Mouse (Mus musculus) liver, adult 2 months (tissue): Measurements from ENCODE around the gene Lst1. TPM values are rescaled to one million over a fixed set of nuclear protein-coding genes. Genes with fewer than 3 reads are reported as not detected.

ENCODE experiments used
- DNase-seq: peaks from one replicate; pipeline ENCODE4 v3.0.0-alpha.2; 2011; ENCODE audit warnings: low read depth, low spot score; ENCODE audit errors: extremely low read depth
- H3K27ac ChIP-seq: fragments of 200-500 bp; replicated peaks from 2 replicates; pipeline ENCODE4 v1.5.1; 2012; ENCODE audit warnings: low read depth, mild to moderate bottlenecking, control low read depth, inconsistent platforms, low read length; ENCODE audit not compliant: insufficient read depth
- H3K27me3 ChIP-seq: fragments of 200-500 bp; 2 replicates; pipeline ENCODE4 v1.6.1; 2012; ENCODE audit warnings: mild to moderate bottlenecking, moderate library complexity, low read length, inconsistent platforms; ENCODE audit not compliant: control insufficient read depth, insufficient read depth
- H3K36me3 ChIP-seq: fragments of 200-500 bp; 2 replicates; pipeline ENCODE4 v1.6.1; 2012; ENCODE audit warnings: low read length, inconsistent platforms; ENCODE audit not compliant: control insufficient read depth, insufficient read depth
- H3K4me1 ChIP-seq: fragments of 200-500 bp; 2 replicates; pipeline ENCODE4 v1.6.1; 2011; ENCODE audit warnings: low read length; ENCODE audit not compliant: control insufficient read depth, insufficient read depth
- H3K4me3 ChIP-seq: fragments of 200-500 bp; 2 replicates; pipeline ENCODE4 v1.5.1; 2011; ENCODE audit warnings: low read depth, mild to moderate bottlenecking, control low read depth, low read length, moderate library complexity; ENCODE audit not compliant: insufficient read depth
- H3K79me2 ChIP-seq: fragments of 200-500 bp; 2 replicates; pipeline ENCODE4 v1.6.1; 2012; ENCODE audit warnings: inconsistent platforms, mild to moderate bottlenecking, low read length, moderate library complexity; ENCODE audit not compliant: control insufficient read depth, insufficient read depth
- H3K9ac ChIP-seq: fragments of 200-500 bp; 2 replicates; pipeline ENCODE4 v1.6.1; 2012; ENCODE audit warnings: low read depth, mild to moderate bottlenecking, control low read depth, inconsistent platforms, low read length
- CTCF ChIP-seq: fragments of 200-500 bp; IDR thresholded peaks from 2 replicates; pipeline ENCODE4 v1.5.1; 2011; ENCODE audit warnings: low read depth, low read length, control low read depth
- POLR2A ChIP-seq: fragments of 200-500 bp; IDR thresholded peaks from 2 replicates; pipeline ENCODE4 v1.6.1; 2011; ENCODE audit warnings: low read length, control low read depth; ENCODE audit not compliant: insufficient read depth; ENCODE audit errors: extremely low read depth
- WGBS: fragments of 180-500 bp; shearing (Covaris S2); methylation state at CpG from one replicate; pipeline ENCODE4 v1.1.7; 2018; 5-methylcytosine and 5-hydroxymethylcytosine counted together
- polyA plus RNA-seq: library from polyadenylated mRNA; depleted of rRNA; stranded (reverse); fragments of >200 nt; gene quantifications from 2 replicates; pipeline ENCODE4 v1.2.3, GENCODE M21; 2012
- total RNA-seq: library from RNA; depleted of rRNA; stranded (reverse); fragments of >200 nt; gene quantifications from 2 replicates; pipeline ENCODE4 v1.2.3, GENCODE M21; 2014

Gene Lst1
- total and polyA plus RNA-seq, 2 experiments = 10.2 to 11.8 TPM

DNA sequence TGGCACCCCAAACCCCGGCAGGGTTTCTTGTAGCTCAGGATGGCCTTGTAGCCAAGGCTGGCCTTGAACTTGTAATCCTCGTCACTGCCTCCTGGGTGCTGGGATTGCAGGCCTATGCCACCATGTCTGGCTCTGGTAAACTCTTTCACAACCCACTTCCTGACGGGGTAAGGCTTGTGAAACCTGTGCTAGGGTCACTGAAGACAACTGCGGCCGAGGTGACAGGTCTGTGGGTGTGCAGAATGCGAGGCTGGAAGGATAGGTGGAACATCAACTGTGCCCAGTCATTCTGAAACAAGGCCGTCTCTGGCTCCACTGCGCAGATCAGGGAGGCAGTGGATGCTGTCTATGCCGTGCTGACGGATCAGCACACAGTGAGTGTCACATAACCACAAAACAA is 42.8 kb upstream of the Lst1 start:
- Histone ChIP-seq H3K36me3 (peaks cover 5% of the 10 kb centered on the region; the same call in 1 of the 2 replicates), H3K4me1 (peaks cover 4% of the 10 kb centered on the region; the same call in 1 of the 2 replicates), H3K9ac (no peak overlapping the region), H3K79me2 (peaks cover 25% of the 10 kb centered on the region; the same call in 1 of the 2 replicates), H3K27me3 (no peaks in the 10 kb centered on the region), H3K4me3 (no peak overlapping the region), H3K27ac (no peak overlapping the region)
- DNase-seq = peak; percentile 45
- no peak for TF ChIP-seq POLR2A
- WGBS = 55% methylated on average over 10 of the region's 10 CpGs

GRCm38 (mm10) chr17:35226561-35227046 is 38.4 kb upstream of the Lst1 start:
- H3K27ac ChIP-seq = no peak overlapping the region
- peaks cover 18% of the 10 kb centered on the region; the same call in 1 of the 2 replicates for H3K79me2 ChIP-seq
- H3K4me3 ChIP-seq = no peak overlapping the region
- 83% methylated on average over 14 of the region's 14 CpGs for WGBS
- peaks cover 3% of the 10 kb centered on the region; the same call in 1 of the 2 replicates for H3K4me1 ChIP-seq
- no peak for DNase-seq
- H3K9ac ChIP-seq = no peak overlapping the region
- TF ChIP-seq CTCF (no peak), POLR2A (no peak)
- H3K27me3 ChIP-seq = no peaks in the 10 kb centered on the region
- H3K36me3 ChIP-seq = peaks cover 5% of the 10 kb centered on the region; the same call in 1 of the 2 replicates

- Histone ChIP-seq H3K79me2 (peaks cover 9% of the 10 kb centered on the region; the same call in 1 of the 2 replicates), H3K4me3 (no peak overlapping the region), H3K9ac (no peak overlapping the region), H3K4me1 (peaks cover 3% of the 10 kb centered on the region; the same call in 1 of the 2 replicates), H3K27ac (no peak overlapping the region), H3K27me3 (no peaks in the 10 kb centered on the region), H3K36me3 (peaks cover 5% of the 10 kb centered on the region; the same call in 1 of the 2 replicates)
- no peak for DNase-seq
- no peak for TF ChIP-seq POLR2A
- no peak for TF ChIP-seq CTCF
- WGBS = 94% methylated on average over 5 of the region's 5 CpGs
Observed at GRCm38 (mm10) chr17:35225456-35225855, 37.2 kb upstream of the Lst1 start.

DNA sequence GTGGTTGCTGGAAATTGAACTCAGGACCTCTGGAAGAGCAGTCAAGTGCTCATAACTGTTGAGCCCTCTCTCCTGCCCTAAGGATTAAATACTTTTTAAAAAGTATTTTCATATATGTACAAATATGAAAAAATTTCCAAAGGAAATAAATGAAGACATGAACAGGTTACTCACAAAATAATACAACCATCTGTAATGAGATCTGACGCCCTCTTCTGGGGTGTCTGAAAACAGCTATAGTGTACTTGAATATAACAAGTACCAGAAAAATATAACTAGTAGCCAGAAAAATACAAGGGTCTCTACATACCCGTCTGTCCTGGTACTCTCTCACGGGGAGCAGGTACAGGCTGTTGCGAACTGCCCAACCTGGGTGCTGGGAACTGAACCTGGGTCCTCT is 36.4 kb upstream of the Lst1 start:
- Histone ChIP-seq H3K79me2 (peaks cover 7% of the 10 kb centered on the region; the same call in 1 of the 2 replicates), H3K9ac (no peak overlapping the region), H3K4me1 (peaks cover 5% of the 10 kb centered on the region), H3K27ac (no peak overlapping the region), H3K4me3 (no peak overlapping the region), H3K36me3 (peaks cover 5% of the 10 kb centered on the region; the same call in 1 of the 2 replicates), H3K27me3 (no peaks in the 10 kb centered on the region)
- no peak for DNase-seq
- no peak for TF ChIP-seq CTCF
- TF ChIP-seq POLR2A = no peak
- WGBS = 98% methylated on average over 4 of the region's 4 CpGs

- peak overlapping the region; percentile 30; the same call in 1 of the 2 replicates for H3K27ac ChIP-seq
- no peaks in the 10 kb centered on the region for H3K79me2 ChIP-seq
- no peak for DNase-seq
- no peaks in the 10 kb centered on the region for H3K27me3 ChIP-seq
- no peak for TF ChIP-seq CTCF
- 76% methylated on average over 6 of the region's 6 CpGs for WGBS
- H3K4me3 ChIP-seq = no peak overlapping the region
- no peak overlapping the region for H3K9ac ChIP-seq
- peaks cover 6% of the 10 kb centered on the region for H3K4me1 ChIP-seq
- 0 out of 2 replicates have a peak, but pooled peaks cover under 1% of the 10 kb centered on the region for H3K36me3 ChIP-seq
Observed at GRCm38 (mm10) chr17:35222299-35222698, 34.1 kb upstream of the Lst1 start.

DNA sequence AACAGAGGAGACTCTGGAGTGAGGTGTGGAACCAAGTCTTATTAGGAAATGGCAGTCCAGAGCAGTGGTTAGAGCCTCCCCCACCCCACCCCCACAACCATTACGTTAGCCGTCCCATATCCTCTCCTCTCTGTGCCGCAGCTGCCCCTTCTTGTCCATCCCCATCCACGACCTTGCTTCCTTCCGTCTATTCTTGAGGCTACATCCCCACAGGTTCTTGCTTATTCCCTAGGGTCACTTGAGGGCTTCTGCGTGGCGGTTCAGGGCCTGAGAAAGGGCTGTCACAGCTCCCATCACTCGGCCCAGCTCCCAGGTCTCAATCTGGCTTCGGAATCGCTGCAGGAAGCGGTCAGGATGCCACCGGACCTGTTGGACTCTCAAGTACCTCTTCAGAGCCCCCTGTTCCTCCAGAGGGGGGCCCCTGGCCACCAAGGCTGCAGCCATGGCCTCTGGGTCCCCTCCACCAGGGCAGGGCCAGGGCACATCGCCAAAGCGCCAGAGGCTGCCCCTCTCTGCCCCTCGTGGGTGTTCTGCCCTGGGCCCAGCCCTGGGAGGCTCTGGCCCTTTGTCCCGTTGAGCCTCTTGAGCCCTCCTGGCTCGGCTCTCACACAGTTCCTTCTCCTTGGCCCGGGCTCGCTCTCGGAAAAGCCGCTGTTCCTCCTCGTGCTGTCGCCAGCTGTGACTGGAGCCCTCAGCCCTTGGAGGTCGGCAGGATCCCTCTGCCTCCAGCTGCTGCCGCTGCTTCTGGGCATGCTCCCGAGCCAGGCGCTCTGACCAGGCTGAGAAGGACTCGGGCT is 32.1 kb upstream of the Lst1 start, which contains the start of gene Gm16181:
Gm16181 (plus strand) TSS at position 679 of the 797 bp plus-strand sequence.
- no peak within 1 kb of the TSS for H3K4me3 ChIP-seq
- TF ChIP-seq CTCF (no peak), POLR2A (no peak)
- H3K4me1 ChIP-seq = peaks cover 6% of the 10 kb centered on the region
- 74% methylated on average over 28 of the region's 28 CpGs for WGBS
- no peak for DNase-seq
- H3K27me3 ChIP-seq = no peaks in the 10 kb centered on the region
- H3K79me2 ChIP-seq = no peaks in the 10 kb centered on the region
- peak within 1 kb of the TSS; percentile 34 for H3K27ac ChIP-seq
- 0 out of 2 replicates have a peak within 1 kb of the TSS, but pooled peaks have one; percentile 24 for H3K9ac ChIP-seq
- H3K36me3 ChIP-seq = no peaks in the 10 kb centered on the region
